Mouse (Mus musculus) left cerebral cortex, adult 11 months (tissue): ENCODE results near the gene Capn15.
A peak's percentile ranks its signal among the peaks of the same experiment; 100 is the strongest.

ENCODE experiments used
- DNase-seq: peaks from one replicate; pipeline ENCODE4 v3.0.0; 2022; ENCODE audit warnings: low spot score

Gene Capn15

DNA sequence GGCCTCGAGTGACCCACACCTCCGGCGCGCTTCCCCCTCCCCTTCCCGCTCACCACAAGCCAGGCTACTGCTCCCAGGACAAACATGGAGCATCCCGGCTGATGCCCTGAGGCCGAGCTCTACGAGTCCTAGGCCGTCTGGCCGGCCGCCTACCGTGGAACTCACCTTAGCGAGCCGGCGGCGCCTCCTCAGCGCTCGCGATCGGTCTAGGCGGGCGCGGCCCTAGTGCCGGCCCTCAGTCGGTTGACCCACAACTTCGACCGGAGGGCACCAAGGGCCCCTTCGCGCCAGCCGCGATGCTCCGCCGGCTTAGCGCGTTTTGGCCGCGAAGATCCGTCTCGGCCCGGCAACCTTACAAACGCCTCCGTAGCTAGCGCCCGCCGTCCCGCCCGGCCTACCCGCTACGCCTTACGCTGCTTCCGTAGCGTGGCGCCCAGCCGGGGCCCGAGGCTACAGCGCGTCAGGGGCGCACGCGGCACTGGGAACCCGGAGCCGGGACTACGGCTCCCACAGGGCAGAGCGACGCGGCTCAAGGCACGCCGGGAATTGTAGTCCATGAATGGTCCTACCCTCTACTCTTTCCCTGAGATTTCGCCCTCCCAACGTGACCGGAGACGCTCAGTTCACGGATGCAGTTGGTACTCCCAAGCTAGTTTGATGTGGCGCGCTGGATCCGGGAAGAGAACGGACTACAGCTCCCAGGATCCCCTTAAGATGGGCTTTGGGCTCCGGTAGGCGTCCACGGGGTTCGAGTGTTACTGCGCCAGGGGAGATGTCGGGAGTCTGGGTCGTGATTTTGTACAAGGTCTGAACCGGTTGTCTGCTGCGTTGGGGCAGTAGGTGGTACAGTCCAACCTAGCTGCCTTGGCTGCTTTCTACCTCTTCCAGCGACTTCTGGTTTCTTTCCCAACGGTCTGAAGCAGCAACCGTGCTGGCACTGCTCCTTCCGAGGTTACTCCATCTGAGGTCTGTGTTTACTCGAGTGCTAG lies at the start of gene Capn15:
Capn15 (minus strand) TSS at position 491 of the 989 bp plus-strand sequence.
- DNase-seq: peak; percentile 93

DNA sequence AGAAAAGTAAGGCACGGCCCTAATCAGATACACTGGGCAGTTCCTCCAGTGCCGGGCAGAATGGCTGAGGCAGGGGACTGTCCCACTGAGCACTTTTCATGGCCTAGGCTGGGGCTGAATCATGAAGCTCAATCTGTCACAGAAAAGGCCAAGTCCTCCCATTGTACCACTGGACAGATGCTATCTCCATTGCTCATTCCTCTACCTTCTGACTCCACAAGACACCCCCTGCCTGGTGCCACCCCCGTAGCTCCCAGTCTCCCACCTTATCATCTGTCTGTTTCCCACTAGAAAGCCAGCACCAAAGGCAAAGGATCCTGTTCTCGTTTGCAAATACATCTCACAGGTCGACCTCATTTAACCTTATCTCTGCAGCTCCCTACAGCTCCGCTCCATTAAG lies 46.4 kb upstream of the Capn15 start:
- DNase-seq: no peak

DNA sequence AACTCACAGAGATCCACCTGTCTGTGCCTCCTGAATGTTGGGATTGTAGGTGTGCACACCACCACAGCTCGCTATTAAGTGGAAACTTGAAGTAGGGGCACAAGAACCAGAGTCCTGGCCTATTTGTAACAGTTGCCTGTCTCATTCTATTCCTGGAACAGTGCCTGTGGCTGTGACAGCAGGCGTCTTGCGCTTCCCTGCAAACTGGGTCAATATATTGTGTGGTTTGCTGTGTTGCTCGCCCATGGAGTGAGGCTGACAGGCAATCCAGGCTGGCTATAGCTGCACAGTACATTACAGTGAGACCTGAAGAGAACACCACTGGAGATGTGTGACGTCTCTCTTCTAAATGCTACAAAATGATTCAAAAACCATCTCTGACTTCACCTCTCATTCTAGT lies 46.0 kb upstream of the Capn15 start:
- no peak for DNase-seq

DNA sequence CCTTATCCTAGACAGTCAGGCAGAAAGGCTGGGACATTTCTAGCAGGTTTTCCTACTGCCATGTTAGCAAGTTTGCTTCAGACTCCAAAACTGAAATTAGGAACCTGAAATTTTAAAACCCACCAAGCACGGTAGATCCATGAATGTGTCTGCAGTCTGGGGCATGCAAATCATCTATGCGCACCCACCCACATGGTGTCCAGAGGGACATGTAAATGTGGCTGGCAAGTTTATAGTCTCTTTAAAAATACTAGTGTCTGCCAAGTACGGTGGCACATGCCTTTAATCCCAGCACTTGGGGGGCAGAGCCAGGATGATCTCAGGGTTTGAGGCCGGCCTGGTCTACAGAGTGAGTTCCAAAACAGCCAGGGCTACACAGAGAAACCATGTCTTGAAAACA lies 42.7 kb upstream of the Capn15 start:
- no peak for DNase-seq

DNA sequence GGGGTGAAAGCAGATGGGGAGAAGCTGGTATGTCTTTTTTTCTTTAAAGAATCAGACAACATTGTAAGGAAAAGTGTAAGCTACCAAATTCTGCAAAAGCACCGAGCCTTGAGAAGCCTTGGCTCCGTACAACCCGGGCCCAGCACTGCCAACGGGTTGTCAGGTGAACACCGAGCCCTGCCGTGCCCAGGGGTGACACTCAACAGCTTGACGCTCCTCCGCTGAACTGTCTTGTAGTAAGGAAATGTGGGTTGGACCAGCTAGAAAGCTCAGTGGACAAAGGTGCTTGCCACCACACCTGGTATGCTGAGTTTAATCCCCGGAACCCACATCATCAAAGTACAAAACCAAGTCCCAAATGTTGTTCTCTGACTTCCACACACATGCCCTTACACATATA lies 39.1 kb upstream of the Capn15 start:
- no peak for DNase-seq

DNA sequence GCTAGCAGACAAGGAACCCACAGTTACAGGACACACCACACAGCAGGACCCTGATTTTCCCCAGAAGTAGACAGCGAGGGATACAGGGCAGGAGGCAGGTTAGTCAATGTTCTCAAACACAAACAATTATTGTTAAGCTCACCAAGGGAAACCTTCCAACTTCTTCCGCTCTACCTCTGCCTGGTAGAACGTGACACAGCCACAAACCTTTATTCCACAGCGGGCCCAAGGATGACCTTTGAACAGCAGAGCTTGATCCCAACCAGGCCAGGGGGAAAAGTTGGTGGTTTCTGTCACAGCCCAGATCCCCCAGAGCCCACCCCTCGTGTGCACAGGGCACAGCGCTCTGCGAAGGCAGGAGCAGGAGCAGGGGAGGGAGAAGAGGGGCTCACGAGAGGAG lies 38.4 kb upstream of the Capn15 start:
- DNase-seq: no peak

DNA sequence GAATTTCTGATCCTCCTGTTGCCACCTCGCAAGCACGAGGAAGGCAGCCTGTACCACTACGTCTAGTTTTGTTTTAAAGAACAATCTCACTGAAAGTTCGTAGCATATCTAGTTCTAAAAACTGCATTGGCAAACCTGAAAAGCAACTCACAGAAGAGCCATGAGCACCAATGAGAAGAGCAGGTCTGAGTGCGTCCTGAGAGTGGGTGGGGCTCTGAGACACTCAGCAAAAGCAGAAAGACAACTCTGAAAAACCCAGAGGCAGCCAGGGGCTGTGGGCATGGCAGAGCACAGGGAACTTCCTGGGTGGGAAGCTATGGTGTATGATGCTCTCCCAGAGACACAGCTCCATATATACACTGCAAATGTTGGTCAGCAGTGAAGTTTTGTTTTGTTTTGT lies 37.6 kb upstream of the Capn15 start:
- no peak for DNase-seq

DNA sequence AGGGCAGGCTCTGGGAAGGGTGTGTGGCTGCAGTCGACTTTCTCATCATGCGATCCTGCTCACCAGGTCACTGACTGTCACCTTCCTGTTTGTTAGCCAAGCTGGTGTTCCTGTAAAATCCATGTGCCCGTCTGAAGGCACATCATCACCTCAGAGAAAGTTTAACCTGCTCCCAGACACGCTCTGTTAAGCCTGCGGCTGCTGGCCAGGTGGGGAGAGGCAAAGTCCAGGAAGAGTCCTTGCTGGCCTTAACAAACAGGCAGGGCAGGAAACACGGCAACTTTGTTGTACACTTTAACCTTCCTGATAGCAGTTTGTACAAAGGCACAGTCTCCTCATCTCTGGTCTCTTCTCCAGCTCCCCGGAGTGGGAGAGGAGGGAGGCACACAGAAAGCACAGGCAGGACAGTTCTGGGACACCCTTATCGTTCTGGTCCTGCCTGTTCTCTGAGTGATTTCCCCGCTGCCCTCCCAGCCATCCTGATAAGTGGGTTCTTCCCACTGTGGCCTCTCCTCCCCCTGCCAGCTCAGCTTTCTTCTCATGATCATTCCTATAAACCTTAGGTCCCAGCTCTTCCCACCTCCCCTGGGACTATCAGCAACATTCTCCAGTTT lies 36.2 kb upstream of the Capn15 start:
- no peak for DNase-seq

DNA sequence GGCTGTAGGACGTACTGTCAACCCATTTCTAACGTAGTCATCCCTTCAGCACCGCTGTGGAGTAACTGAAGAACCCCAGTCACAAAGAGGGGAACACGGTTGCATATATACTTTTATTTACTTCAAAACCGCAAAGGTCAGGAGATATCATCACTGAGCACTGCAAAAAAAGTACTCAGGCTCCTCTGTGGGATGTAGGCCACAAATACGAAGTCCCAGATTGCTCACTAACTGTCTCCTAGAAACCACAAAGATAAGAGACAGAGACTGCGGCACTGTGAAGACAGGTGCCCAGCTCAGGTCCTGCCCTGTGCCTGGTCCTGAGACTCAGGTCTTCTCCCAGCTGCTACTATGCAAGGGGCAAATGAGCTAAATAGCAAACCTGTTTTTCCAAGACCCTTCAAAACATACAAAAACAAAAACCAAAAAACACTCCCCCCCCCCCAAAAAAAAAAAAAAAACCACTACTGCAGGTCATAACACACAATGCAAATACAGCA lies 35.3 kb upstream of the Capn15 start:
- no peak for DNase-seq

DNA sequence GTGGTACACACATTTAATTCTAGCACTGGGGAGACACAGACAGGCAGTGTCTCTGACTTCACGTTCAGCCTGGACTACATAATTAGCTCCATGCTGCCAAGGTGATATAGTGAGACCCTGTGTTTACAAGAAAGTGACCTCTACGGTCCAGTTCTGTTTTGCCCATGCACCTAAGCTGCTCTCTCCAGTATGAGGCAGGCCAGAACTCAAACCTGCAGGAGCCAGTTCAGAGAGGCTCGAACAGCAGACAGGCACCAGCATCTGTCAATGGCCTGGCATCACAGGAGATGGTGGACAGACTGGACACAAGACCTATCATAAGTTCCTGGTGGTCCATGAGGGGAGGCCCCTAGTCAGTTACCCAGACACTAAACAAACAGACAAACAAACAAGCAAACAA lies 32.8 kb upstream of the Capn15 start:
- DNase-seq: no peak

DNA sequence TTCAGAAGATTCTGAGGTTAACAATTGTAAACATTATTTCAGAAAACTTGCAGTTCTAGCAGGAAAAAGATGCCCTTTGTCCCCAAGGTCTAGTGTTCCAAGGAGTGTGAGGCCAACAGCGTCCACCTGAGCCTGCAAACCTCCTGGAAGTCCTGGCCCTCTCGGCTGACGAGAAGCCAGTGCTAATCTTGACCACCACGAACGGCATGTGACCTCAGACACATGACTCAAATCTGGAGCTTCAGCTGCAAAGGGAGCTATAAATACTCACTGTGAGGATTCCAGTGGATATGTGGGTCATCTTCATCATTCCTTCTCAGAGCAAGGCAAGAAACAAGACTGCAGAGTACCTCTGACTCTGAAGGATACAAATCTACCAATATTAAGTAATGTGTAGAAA lies 32.4 kb upstream of the Capn15 start:
- no peak for DNase-seq

DNA sequence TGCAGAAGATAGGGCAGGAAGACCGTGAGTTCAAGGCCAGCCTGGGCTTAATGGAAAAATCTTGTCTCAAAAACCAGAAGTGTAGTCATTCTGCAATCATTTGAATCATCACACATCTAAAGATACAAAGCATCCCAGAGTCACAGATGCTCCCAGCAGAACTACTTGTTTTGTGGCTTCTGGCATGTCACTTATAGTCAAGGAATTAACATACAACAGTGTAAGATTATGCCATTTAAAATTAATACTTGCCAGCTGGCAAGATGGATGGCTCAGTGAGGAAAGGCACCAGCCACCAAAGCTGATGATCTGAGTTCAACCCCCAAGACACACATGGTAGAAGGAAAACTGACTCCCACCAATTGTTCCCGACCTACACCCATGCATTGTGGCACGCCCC lies 31.4 kb upstream of the Capn15 start:
- DNase-seq: no peak

DNA sequence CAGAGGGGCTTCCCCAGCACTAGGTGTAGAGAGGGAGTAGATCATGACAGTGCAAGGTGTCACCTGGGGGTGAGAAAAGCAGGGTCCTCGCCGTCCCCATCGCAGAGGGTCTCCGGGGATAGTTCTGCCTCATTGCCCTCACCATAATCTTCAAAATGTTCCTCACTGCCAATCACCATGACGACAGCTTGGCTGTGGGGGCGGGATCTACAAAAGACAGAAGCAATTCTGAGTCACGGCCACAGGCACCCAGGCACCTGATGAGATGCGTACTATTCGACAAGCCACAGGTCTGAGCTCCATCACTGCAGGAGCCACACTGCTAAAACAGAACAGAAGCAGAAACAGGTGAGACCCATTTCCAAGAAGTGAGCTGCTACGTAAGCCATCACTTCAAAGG lies 28.1 kb upstream of the Capn15 start:
- DNase-seq: peak; percentile 51

DNA sequence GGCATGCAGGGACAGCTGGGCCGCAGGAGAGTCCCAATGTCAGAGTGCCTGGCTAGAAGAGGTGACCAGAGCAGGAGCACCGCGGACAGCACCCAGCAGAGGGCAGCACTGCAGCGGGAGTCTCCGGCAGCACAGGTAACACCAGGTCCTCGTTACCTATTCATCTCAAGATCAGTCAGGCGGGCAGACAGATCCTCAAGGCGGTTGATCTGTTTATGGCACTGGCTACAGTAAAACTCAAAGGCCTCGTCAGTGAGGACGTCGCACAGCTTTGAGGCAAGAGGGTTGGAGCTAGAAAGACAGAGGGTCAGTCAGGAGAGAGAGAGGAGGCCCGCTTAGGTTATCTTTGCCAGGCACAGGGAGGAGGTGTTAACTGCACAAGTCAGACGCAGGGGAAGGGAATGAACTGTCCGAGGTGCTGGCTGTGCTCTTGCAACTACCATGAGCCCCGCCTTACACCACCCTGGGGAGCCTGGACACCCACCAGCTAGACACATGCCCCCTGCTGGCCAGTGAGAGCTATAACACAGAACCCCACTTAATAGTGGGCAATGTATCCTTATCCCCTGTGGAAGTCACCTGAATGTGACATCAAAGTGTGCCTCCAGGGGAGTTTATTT lies 26.4 kb upstream of the Capn15 start:
- DNase-seq: peak; percentile 55

DNA sequence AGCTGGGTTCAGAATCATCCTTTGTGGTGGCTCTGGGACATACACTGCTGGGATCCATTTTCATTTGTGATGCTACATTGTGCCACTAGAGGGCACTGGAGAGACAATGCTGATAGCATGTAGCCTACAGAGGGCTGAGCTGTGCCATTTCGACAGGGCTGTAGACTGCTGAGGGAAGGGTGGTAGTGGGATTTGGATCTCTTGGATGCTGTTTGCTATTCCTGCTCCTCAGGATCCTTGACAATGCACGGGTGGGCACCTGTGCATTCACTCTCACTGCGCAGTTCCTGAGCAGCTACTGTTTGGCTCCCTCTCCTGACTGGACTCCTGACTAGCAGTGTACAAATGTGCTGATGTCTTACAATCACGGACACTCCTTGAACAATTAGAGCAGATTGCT lies 23.9 kb upstream of the Capn15 start:
- peak; percentile 83 for DNase-seq

DNA sequence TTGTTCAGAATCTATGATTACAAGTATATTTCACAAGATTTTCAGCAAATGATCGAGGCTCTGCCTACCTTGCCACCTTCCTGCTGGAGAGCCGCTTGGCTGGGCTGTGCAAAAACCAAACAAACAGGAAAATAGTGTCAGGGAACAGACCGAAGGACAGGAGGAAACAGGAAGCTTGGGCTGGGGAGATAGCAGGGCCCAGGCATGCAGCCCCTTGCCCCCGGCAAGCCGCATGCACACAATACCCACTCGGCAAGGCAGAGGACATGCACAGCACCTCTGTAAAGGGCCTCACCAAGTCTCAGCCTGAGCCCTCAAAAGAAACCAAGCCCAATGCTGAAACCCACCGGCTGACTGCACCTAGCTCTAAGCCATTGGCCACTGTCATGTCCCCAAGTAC lies 23.2 kb upstream of the Capn15 start:
- DNase-seq: no peak

DNA sequence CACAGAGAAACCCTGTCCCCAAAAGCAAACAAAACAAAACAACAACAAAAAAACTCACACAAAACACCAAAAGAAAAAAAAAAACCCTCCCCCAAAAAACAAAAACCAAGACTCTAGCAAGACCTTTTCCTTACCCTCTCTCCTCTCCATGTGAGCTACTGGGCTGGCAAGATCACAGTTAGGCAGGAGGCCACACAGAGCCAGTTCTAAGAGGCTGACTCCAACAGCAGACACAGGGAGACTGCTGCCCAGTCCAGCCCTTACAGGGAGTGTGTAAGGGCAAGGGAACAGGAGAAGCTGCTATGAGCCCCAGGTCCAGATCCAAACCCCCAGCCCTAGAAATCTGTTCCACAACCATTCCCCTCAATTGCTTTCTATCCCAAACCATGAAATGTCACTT lies 22.7 kb upstream of the Capn15 start:
- no peak for DNase-seq

DNA sequence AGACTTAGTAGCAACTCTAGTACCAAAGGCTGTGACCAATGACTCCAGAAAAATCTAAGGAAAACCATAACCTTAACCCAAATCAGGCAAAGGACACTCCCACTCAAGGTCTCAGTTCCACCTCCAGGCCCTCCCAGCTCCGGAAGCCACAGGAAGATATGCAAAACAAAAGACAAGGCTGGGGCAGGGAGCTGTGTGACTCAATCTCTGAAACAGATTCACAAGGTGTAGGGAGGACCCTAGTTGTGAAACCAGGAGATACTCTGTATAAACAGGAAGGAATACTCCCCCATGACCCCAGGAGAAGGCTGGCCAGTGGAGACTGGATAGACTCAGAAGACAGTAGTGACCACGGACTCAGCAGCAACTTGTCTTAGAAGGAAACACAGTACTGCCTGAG lies 22.1 kb upstream of the Capn15 start:
- DNase-seq: no peak

DNA sequence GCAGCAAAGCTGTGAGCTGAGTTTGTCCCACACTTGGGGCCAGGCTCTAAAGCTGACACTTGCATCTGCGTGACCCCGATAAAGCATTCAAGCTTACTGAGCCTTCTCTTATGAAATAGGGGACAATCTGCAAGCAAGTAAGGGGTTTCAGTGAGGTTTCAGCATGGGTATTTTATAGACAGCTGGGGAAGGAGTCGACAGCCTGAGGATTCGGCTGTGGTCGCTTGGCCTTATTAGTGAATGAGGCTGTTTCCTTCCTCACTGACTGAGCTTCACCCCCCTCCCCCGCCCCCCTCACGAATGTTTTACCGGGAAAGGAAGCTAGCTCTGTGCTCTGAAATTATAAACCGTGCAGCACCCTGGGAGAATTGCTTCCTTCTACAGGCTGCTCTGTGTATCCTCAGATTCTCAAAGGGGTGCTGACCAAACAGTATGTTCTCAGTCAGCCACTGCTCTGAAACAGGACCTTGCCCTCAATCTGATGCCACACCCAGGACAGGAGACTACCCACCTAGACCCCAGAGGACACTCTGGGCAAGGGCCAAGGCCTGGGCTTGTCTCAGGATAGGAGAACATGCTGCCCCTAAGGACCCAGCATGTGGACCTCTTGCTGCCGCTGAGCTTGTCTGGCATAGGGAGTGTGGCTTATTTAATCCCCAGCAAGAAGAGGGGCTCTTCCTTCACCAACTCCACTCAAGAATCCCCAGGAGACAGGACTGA lies 20.3 kb upstream of the Capn15 start:
- DNase-seq: no peak

DNA sequence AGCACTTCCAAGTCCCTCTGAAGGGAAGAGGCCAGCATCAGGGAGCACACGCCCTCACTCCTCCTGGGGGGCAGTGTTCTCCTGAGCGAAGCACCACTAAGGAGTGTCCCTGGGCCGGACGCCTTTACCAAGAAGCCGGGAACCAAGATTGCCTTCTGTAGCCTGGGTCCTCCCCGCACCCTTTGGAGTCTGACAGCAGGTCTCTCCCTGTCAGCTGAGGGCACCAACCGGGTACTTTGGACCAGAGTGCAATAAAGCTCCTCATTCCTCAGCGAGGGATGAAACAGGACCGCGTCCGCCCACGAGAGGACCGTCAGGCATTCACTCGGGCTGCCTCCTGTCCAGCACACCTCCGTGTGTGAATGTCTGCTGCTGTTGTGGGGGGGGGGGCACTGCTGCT lies 19.1 kb upstream of the Capn15 start:
- no peak for DNase-seq

DNA sequence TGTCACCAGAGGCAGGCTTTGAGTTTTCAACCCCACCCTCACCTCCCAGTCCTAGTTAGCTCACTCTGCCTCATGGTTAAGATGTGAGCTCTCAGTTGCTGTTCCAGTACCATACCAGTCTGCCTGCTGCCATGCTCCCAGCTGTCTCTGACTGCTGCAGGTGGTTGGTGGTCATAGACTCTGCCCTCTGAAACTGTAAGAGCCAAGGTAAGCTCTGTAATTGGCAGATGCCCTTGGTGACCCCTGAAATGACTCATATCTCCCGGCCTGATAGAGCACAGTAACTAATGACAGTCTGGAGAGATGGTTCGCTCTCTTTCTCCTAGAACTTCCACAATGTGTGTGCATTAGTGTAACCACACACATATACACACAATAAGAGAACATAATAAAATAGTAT lies 18.3 kb upstream of the Capn15 start:
- DNase-seq: no peak

DNA sequence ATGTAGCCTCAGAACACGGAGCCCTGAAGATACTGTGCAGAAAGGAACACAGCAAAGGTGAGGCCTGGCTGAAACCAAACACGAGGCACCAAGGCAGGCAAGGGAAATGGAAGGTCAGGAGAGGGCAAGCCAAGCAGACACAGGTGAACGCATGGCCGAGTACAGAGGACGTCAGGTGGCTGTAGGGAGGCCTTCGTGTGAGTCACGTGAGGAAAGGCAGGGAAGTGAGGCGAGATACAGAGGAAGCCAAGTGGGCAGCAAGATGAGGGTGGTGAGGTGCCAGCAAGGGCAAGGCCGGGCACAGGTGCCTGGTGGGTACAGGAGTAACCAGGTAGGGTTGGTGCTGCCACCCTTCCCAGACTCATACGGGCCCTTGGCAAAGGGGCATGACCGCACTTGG lies 12.8 kb upstream of the Capn15 start:
- DNase-seq: no peak
